Mouse (Mus musculus): Measurements from ENCODE around the gene Zbtb16.

DNA sequence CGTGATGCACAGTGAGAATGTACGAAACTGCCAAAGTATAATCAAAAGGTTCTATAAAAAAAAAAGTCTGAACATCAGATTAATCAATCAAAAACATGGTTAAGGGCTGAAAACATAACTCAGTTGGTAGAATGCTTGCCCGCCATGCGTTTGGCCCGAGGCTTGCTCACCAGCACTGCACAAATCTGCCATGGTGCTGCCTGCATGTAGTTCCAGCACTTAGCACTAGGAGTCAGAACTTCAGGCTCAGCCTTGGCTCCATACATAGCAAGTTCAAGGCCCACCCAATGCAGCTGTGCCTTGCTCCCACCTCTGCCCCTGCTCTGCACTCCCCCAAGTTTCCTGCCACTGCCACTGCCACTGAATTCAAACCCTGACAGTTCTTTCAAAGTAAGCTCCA is 230.3 kb downstream of the Zbtb16 start:
- peak; percentile 39; the same call in 1 of the 2 replicates for TF ChIP-seq CTCF (conservative IDR thresholded peaks at IDR 0.05; ENCODE audit: low read length)
- no peak for TF ChIP-seq NANOG (IDR thresholded peaks at IDR 0.05; ENCODE audit: borderline replicate concordance, low read length)
